Mouse (Mus musculus) lung, postnatal 0 days (tissue): ENCODE results near the gene Rmi2. TPM values are rescaled to one million over a fixed set of nuclear protein-coding genes. Genes with fewer than 3 reads are reported as not detected.
"Not testable (repeated sequence)": the region's sequence is repeated elsewhere in the genome, so short reads cannot be mapped to it uniquely, and the experiment has no call there.

Experiments used
- ATAC-seq: fragments of 200-750 bp; cut with Nextera tagmentation; 2 replicates; pipeline ENCODE4 v1.8.0; 2017; ENCODE audit warnings: moderate library complexity
- DNase-seq: peaks from one replicate; pipeline ENCODE4 v3.0.0-alpha.2; 2016; ENCODE audit warnings: low spot score
- H3K27ac ChIP-seq: fragments of 300-500 bp; sonication (generic); 2 replicates; pipeline ENCODE4 v1.5.1; 2014; ENCODE audit warnings: antibody characterized with exemption, mild to moderate bottlenecking, low read length, mixed read lengths
- H3K27me3 ChIP-seq: fragments of 300-500 bp; sonication (generic); replicated peaks from 2 replicates; pipeline ENCODE4 v1.6.1; 2014; ENCODE audit warnings: low read length, mixed read lengths; ENCODE audit not compliant: insufficient read depth
- H3K36me3 ChIP-seq: fragments of 300-500 bp; sonication (generic); 2 replicates; pipeline ENCODE4 v1.6.1; 2014; ENCODE audit warnings: low read length, mixed read lengths; ENCODE audit not compliant: insufficient read depth
- H3K4me1 ChIP-seq: fragments of 300-500 bp; sonication (generic); 2 replicates; pipeline ENCODE4 v1.6.1; 2014; ENCODE audit warnings: antibody characterized with exemption, low read depth, low read length, mixed read lengths; ENCODE audit not compliant: insufficient read depth
- H3K4me2 ChIP-seq: fragments of 300-500 bp; sonication (generic); replicated peaks from 2 replicates; pipeline ENCODE4 v1.6.1; 2014; ENCODE audit warnings: low read depth, mild to moderate bottlenecking, low read length, moderate library complexity, mixed read lengths
- H3K4me3 ChIP-seq: fragments of 300-500 bp; sonication (generic); 2 replicates; pipeline ENCODE4 v1.5.1; 2014; ENCODE audit warnings: low read depth, low read length
- H3K9ac ChIP-seq: fragments of 300-500 bp; sonication (generic); replicated peaks from 2 replicates; pipeline ENCODE4 v1.6.1; 2014; ENCODE audit warnings: low read depth, mild to moderate bottlenecking
- H3K9me3 ChIP-seq: fragments of 300-500 bp; sonication (generic); 2 replicates; pipeline ENCODE4 v1.6.1; 2016; ENCODE audit warnings: low read length, mixed read lengths
- CTCF ChIP-seq: IDR thresholded peaks from 2 replicates; pipeline ENCODE4 v1.5.1; 2016; ENCODE audit warnings: antibody characterized with exemption, mild to moderate bottlenecking
- EP300 ChIP-seq: IDR thresholded peaks from 2 replicates; pipeline ENCODE4 v1.6.1; 2016; ENCODE audit warnings: antibody characterized with exemption, mild to moderate bottlenecking, control low read depth
- WGBS: fragments of 180-500 bp; shearing (Covaris S2); extraction: QIAGEN DNeasy Blood & Tissue Kit; methylation state at CpG from one replicate; pipeline ENCODE4 v1.1.7; 2014; 5-methylcytosine and 5-hydroxymethylcytosine counted together
- polyA plus RNA-seq: library from polyadenylated mRNA; unstranded; fragments of >200 nt; fragmentation: Nextera tagmentation; extraction: Ambion mirVana; gene quantifications from 2 replicates; pipeline ENCODE4 v1.2.1, GENCODE M21; 2015

Gene Rmi2
- polyA plus RNA-seq, 1 experiment from 2014 or later = 0.44 TPM

DNA sequence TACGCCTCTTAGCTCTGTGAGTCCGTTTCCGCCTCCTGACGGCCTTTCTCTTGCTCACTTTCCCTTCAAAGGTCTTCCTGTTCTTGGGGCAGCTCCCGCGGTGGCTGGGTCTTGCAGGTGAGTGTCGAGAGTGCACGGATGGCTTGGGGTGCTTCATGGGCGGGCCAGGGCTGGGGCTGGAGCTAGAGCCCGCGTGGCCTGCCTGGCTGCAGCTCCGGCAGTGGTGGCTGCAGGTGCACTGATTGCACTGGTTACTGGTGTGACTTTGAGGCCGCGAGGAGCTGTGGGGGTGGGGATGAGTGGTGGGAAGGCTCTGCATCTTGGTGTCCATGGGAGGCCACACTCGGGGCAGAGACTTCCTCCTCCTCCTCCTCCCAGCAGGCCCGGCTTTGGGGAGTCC, 46.6 kb upstream of the Rmi2 start, which contains the start of gene Tnp2:
Tnp2 (minus strand) TSS at position 390 of the 400 bp plus-strand sequence.
- no peak for ATAC-seq
- no peak for DNase-seq
- WGBS = 47% methylated on average over 14 of the region's 16 CpGs
- Histone ChIP-seq H3K4me3 (no peak within 1 kb of the TSS), H3K9ac (no peak within 1 kb of the TSS), H3K4me1 (peaks cover 7% of the 10 kb centered on the region; the same call in 1 of the 2 replicates), H3K9me3 (no peaks in the 10 kb centered on the region), H3K27me3 (no peaks in the 10 kb centered on the region), H3K4me2 (no peak within 1 kb of the TSS), H3K27ac (no peak within 1 kb of the TSS), H3K36me3 (no peaks in the 10 kb centered on the region)
- TF ChIP-seq EP300 (no peak), CTCF (no peak)

DNA sequence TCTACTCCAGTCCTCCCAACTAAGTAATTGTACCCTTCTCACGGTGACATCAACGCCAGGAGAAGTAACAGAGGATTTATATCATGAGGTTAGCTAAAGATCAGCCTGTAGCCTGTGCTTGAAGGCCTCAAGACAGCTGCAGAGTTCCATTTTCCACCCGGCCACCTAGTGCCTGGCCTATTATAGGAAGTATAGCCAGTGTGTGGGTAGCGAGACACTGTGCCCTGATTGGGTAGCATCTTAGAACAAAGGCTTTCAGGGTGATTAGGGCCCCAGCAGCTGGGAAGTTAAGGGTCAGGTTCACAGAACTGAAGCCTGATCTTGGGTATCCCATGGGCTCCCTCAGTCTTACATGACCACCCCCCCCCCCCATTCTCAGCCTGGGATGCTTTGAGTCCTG, 46.0 kb upstream of the Rmi2 start:
- no peaks in the 10 kb centered on the region for H3K9me3 ChIP-seq
- no peaks in the 10 kb centered on the region for H3K36me3 ChIP-seq
- TF ChIP-seq CTCF (no peak), EP300 (no peak)
- H3K9ac ChIP-seq = no peak overlapping the region
- no peak for ATAC-seq
- no peak overlapping the region for H3K4me2 ChIP-seq
- H3K4me1 ChIP-seq = 0 out of 2 replicates have a peak, but pooled peaks cover 7% of the 10 kb centered on the region
- no peak overlapping the region for H3K4me3 ChIP-seq
- WGBS = 84% methylated on average over 4 of the region's 4 CpGs
- H3K27ac ChIP-seq = no peak overlapping the region
- no peak for DNase-seq
- no peaks in the 10 kb centered on the region for H3K27me3 ChIP-seq

DNA sequence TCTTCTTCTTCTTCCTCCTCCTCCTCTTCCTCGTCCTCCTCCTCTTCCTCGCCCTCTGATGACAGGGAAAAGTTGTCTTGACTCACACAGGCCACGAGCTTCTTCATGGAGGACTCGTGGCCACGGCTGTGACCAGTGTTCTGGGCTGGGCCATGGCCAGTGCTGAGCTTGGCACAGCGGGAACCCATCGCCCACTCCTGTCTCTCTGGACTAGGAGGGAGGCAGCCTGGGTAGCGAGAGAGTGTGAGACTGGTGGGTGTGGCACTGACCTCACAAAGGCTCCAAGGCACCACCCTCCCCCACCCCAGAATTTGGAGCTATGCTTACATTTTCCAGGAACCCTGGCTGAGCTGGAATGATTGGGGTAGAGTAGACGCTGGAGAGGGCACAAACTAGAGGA, 44.2 kb upstream of the Rmi2 start, which contains the start of gene Prm3:
Prm3 (minus strand) TSS at position 213 of the 400 bp plus-strand sequence.
- H3K4me1 ChIP-seq = no peaks in the 10 kb centered on the region
- 66% methylated on average over 9 of the region's 9 CpGs for WGBS
- DNase-seq (no peak), ATAC-seq (no peak)
- H3K36me3 ChIP-seq = no peaks in the 10 kb centered on the region
- H3K4me3 ChIP-seq = no peak within 1 kb of the TSS
- H3K9ac ChIP-seq = no peak within 1 kb of the TSS
- H3K27me3 ChIP-seq = no peaks in the 10 kb centered on the region
- no peak within 1 kb of the TSS for H3K27ac ChIP-seq
- no peak within 1 kb of the TSS for H3K4me2 ChIP-seq
- TF ChIP-seq EP300 (no peak), CTCF (no peak)
- no peaks in the 10 kb centered on the region for H3K9me3 ChIP-seq

DNA sequence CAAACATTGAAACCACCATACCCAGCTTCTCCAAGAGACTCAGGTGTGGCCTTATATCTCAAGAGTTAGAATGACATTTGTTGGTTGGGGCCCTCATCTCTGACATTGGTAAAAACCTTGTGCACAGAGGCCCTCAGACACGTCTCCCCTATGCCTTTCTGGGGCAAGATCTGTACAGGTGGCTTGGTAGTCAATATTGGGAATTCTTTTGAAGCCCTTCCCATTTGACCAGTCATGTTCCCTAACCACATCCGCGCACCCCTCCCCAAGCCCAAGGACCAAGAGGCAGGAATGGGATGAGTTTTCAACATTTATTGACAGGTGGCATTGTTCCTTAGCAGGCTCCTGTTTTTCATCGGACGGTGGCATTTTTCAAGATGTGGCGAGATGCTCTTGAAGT, 38.8 kb upstream of the Rmi2 start, which contains the start of gene Prm2:
Prm2 (minus strand) TSS at position 101 of the 400 bp plus-strand sequence.
- H3K27me3 ChIP-seq = no peaks in the 10 kb centered on the region
- 71% methylated on average over 6 of the region's 6 CpGs for WGBS
- H3K4me1 ChIP-seq = no peaks in the 10 kb centered on the region
- H3K4me2 ChIP-seq = no peak within 1 kb of the TSS
- no peak for DNase-seq
- no peaks in the 10 kb centered on the region for H3K36me3 ChIP-seq
- no peak for ATAC-seq
- no peak within 1 kb of the TSS for H3K9ac ChIP-seq
- TF ChIP-seq CTCF (no peak), EP300 (no peak)
- no peak within 1 kb of the TSS for H3K4me3 ChIP-seq
- H3K9me3 ChIP-seq = no peaks in the 10 kb centered on the region
- no peak within 1 kb of the TSS for H3K27ac ChIP-seq

DNA sequence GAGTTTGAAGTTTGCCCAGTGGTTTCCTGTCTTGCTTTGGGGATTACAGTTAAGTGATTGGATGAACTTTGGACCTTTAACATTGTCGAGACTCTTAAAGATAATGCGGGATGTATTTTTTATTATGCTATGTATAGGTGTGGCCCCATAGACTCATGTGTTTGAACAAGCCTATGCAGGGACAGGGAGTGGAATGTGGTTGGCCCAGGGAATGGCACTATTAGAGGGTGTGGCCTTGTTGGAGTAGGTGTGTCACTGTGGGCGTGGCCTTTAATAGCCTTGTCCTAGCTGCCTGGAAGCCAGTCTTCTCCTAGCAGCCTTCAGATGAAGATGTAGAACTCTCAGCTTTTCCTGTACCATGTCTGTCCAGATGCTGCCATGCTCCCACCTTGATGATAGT, 32.4 kb upstream of the Rmi2 start:
- WGBS = 69% methylated on average over 3 of the region's 3 CpGs
- H3K27ac ChIP-seq, H3K9me3 ChIP-seq, H3K9ac ChIP-seq, DNase-seq, H3K4me3 ChIP-seq, H3K36me3 ChIP-seq, H3K4me1 ChIP-seq, H3K27me3 ChIP-seq, ATAC-seq, H3K4me2 ChIP-seq: not testable (repeated sequence)

DNA sequence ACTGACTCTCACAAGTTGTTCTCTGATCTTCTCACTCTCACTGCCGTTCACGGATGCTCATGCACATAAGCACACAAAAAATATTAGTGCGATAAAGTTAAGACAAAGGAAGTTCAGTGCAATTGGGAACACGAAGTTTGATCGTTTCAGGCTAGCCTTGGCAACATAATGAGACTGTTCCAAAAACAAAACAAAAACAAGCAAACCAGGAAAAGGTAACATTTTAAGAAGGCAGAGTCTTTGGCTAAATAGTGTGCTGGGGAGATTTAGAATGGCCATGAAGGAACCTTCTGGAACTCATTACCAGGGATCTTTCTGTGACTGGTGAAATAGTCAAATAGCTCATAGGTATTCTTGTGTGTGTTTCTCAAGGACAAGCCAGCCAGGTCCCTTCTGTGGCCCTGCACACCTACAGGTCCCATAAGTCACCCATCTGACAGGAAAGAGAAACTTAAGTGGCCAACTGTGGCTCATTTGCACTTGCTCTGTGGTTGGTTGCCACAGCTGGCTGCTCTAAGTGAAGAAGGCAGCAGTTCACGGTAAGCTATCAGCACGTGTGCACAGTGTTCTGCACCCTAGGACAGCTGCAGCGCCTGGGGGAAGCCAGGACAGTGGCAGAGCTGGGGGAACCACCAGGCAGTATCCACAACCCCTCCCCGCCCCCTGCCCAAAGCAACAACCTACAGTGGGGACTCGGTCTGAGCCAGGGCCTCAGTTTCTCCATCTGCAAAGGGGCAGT, 28.9 kb upstream of the Rmi2 start, which contains the start of gene Prm1:
Prm1 (minus strand) TSS at position 51 of the 739 bp plus-strand sequence.
- Histone ChIP-seq H3K9me3 (no peaks in the 10 kb centered on the region), H3K27me3 (no peaks in the 10 kb centered on the region), H3K4me1 (no peaks in the 10 kb centered on the region), H3K4me2 (no peak within 1 kb of the TSS), H3K27ac (no peak within 1 kb of the TSS), H3K4me3 (no peak within 1 kb of the TSS), H3K36me3 (no peaks in the 10 kb centered on the region), H3K9ac (no peak within 1 kb of the TSS)
- ATAC-seq (no peak), DNase-seq (no peak)
- 78% methylated on average over 10 of the region's 10 CpGs for WGBS
- TF ChIP-seq CTCF (no peak), EP300 (no peak)
